Mouse (Mus musculus): ENCODE measurements around the gene Crhr1.
A peak's percentile ranks its signal among the peaks of the same experiment; 100 is the strongest.
"Not testable (repeated sequence)": the region's sequence is repeated elsewhere in the genome, so short reads cannot be mapped to it uniquely, and the experiment has no call there.

The Crhr1 gene

DNA sequence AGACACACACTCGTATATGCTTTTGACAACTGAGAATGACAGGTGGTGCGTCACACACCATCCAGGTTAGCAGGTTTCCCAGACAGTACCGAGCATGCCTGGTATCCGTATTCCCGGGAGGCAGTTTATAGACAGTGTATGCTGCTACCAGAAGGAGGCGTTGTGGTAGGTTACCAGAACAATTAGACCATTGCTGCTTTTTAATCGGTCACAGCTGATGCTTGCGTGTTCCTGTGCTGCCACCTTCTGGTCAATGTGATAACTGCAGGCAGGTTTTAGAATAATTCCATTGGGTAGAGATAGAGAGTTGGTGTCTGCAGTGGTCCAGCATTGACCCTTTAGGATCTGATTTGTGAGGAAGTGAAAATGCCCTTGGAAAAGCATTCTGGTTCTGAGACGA is 63.1 kb downstream of the Crhr1 start:
- peak; percentile 83 for DNase-seq (ENCODE audit: low read depth)

DNA sequence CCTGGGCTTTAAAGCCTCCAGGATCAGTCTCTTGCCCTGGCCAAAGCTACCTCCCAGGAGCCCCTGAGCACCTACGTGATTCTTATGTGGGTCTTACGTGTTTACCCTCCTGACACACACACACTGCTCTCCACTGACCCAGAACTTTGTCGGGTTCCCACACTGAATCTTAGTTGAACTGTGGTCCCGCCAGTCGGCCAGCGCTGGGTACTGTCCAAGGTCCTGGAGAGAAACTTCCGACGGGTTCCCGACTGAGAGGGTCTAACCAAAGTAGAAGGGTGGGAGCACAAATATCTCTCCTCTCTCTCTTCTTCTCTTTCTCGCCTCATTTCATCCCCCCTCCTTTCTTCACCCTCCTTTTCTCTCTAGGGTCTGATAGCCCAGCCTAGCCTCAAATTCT is 65.2 kb downstream of the Crhr1 start:
- peak; percentile 20 for DNase-seq (ENCODE audit: low read depth)

DNA sequence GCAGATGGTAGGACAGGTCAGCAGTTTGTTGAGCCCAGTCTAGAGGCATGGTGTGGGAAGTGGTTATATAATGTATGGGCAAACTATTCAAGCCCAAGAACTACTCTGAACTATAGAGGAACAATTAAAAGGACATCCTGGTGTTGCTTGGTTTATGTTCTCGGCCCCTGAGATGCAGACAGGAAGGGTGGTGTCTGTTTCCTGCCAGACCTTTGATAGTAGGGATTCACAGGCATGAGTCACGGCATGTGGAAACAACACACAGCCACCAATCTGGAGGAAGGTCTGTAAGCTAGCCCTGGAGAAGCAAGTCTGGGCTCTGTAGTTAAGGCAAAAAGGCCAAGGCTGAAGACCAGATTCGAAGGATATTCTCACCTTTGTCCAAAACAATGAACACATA is 70.6 kb downstream of the Crhr1 start:
- no peak for DNase-seq (ENCODE audit: low read depth)

DNA sequence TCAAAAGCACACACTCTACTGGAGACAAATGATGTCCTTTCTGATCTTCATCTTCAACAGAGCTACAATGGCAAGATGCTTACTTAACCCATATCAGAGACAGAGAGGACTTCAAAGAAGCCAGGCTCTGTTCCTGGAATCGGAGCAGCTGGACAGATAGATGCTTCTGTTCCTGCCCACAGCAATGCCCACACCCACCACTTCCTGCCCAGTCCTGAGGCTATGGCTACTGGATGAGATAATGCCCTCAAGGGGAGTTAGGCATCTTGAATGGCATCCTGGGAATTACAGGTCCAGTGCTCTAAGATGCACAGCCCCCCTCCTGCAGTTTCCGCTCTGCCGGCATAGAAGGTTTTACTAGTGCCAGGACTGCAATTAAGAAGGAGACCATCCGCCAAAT is 73.9 kb downstream of the Crhr1 start:
- DNase-seq (ENCODE audit: low read depth): no peak

DNA sequence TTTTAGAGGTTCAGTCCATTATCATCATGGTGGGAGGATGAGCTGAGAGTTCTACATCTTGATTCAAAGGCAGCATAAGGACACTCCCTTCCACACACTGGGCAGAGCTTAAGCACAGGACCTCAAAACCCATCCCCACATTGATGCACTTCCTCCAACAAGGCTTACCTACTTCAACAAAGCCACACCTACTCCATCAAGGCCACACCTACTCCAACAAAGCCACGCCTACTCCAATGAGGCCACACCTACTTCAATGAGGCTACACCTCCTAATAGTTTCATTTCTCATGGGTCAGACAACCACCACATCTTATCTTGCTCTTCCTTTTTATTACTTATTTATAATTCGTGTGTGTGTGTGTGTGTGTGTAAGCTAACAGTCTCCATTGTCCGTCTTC is 76.4 kb downstream of the Crhr1 start:
- no peak for DNase-seq (ENCODE audit: low read depth)

DNA sequence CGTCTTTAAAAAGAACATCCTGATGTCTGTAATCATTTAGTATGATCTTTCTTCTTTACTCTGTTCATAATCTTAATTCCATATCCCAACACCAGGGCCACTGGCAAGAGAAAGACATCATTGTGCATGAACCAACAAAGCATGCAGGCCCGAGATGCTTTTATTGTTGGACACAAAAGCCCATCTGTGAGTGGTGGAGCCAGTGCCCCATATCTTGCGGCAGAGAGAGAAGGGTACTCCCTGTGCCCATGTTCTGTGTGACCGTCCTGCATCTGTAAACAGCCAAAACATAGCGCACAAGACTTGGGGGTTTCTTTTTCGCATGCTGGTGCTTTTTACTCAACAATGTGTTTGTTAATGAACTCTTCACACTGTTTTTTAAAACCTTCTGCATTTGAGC is 78.6 kb downstream of the Crhr1 start:
- DNase-seq (ENCODE audit: low read depth): no peak

DNA sequence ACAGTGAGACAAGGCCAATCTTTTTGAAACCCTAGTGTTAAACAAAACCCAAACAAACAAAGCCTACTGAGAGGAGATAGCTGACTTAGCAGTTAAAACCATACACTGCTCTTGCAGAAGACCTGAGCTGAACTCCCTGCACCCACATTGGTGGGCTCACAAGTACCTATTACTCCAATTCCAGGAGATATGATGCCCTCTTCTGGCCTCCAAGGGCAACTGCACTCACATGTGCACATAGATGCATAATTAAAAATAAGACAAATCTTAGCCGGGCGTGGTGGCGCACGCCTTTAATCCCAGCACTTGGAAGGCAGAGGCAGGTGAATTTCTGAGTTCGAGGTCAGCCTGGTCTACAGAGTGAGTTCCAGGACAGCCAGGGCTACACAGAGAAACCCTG is 81.5 kb downstream of the Crhr1 start:
- DNase-seq (ENCODE audit: low read depth): not testable (repeated sequence)

DNA sequence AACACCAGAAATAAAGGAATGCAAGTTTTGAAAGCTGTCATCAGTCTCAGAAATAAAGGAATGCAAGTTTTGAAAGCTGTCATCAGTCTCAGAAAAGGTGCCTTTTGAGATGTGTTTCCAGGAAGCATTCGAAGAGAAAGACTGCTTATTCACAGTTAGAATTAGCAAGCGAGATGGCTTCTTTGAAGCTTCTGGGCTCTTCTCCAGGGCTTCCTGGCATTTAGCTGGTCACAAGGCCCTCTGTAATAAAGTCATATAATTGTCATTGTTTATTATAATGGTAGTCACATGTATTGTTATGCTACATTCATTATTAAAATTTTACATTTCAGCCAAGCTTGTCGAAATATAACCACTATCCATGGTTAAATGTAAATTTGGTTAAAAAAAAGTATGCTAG is 85.4 kb downstream of the Crhr1 start:
- no peak for DNase-seq (ENCODE audit: low read depth)

DNA sequence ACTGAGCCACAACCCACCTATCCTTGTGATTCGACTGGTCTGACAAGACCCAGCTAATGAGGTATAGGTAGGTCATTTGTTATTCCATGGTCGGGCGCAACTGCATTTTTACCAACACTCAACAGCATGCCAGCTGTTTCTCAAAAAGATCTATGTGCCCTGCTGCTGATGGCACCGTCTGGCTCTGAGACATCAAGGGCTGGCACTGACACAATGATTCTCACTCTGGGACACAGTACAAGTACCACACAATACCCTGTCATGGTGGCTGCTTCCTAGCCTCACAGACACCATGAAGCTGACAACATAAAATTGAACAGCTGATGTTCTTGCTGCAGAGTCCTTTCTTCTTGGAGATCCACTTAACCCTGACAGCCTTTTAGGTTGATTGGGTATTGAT is 87.6 kb downstream of the Crhr1 start:
- no peak for DNase-seq (ENCODE audit: low read depth)

DNA sequence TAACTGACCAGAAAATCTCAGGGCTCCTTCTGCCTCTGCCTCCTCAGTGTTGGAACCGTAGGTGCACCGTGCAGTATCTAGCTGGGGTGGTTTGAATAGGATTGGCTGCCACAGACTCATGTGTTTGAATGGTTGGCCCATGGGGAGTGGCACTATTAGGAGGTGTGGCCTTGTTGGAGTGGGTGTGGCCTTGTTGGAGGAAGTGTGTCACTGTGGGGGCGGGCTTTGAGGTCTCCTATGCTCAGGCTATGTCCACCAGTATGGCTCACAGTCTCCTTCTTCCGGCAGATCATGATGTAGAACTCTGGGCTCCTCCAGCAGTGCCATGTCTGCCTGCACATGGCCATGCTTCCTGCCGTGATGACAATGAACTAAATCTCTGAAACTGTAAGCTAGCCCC is 89.1 kb downstream of the Crhr1 start:
- no peak for DNase-seq (ENCODE audit: low read depth)

DNA sequence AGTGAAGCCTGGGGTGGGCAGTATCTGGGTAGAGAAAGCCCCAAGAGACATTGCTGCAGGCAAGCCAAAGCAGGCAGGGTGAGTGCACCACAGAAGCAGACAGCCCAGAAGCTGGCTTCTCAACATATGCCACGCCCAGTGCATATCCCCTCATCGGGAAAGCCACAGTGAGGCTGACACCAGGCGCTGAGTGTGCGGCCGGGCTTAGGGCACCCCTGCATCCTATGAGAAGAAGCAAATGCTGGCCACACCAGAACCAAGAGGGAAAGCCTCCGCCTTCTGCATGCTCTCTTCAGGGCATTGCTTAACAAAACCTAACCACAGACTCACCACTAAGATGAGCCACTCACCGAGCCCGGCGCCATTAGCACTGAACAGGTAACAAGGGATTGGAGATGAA is 90.6 kb downstream of the Crhr1 start:
- DNase-seq (ENCODE audit: low read depth): no peak
